Mouse (Mus musculus) forebrain, embryonic 13.5 days (tissue): ENCODE results near the gene Actr1b. TPM values are rescaled to one million over a fixed set of nuclear protein-coding genes. Genes with fewer than 3 reads are reported as not detected.

Experiments used
- ATAC-seq: fragments of 200-750 bp; cut with Nextera tagmentation; 2 replicates; pipeline ENCODE4 v1.8.0; 2017
- H3K27ac ChIP-seq: fragments of 300-500 bp; sonication (generic); 2 replicates; pipeline ENCODE4 v1.5.1; 2015; ENCODE audit warnings: inconsistent platforms, mild to moderate bottlenecking, moderate library complexity
- H3K27me3 ChIP-seq: fragments of 300-500 bp; sonication (generic); 2 replicates; pipeline ENCODE4 v1.6.1; 2015; ENCODE audit warnings: mild to moderate bottlenecking, inconsistent platforms
- H3K36me3 ChIP-seq: fragments of 300-500 bp; sonication (generic); 2 replicates; pipeline ENCODE4 v1.6.1; 2015; ENCODE audit warnings: mild to moderate bottlenecking, inconsistent platforms; ENCODE audit not compliant: poor library complexity, severe bottlenecking
- H3K4me1 ChIP-seq: fragments of 300-500 bp; sonication (generic); 2 replicates; pipeline ENCODE4 v1.6.1; 2015; ENCODE audit warnings: inconsistent platforms
- H3K4me2 ChIP-seq: fragments of 300-500 bp; sonication (generic); 2 replicates; pipeline ENCODE4 v1.6.1; 2015; ENCODE audit warnings: inconsistent platforms, mild to moderate bottlenecking, moderate library complexity
- H3K4me3 ChIP-seq: fragments of 300-500 bp; sonication (generic); 2 replicates; pipeline ENCODE4 v1.5.1; 2015; ENCODE audit warnings: mild to moderate bottlenecking, inconsistent platforms
- H3K9ac ChIP-seq: fragments of 300-500 bp; sonication (generic); 2 replicates; pipeline ENCODE4 v1.6.1; 2015; ENCODE audit warnings: mild to moderate bottlenecking, inconsistent platforms
- H3K9me3 ChIP-seq: fragments of 300-500 bp; sonication (generic); replicated peaks from 2 replicates; pipeline ENCODE4 v1.6.1; 2016; ENCODE audit warnings: inconsistent platforms
- WGBS: fragments of 180-500 bp; shearing (Covaris S2); methylation state at CpG from one replicate; pipeline ENCODE4 v1.1.7; 2015; 5-methylcytosine and 5-hydroxymethylcytosine counted together
- polyA plus RNA-seq: library from polyadenylated mRNA; unstranded; fragments of >200 nt; fragmentation: Nextera tagmentation; extraction: Ambion mirVana; gene quantifications from 2 replicates; pipeline ENCODE4 v1.2.1, GENCODE M21; 2015

The Actr1b gene
- polyA plus RNA-seq, 1 experiment from 2014 or later = 88.0 TPM

- H3K9ac ChIP-seq = no peak overlapping the region
- no peaks in the 10 kb centered on the region; the same call in 1 of the 2 replicates for H3K27me3 ChIP-seq
- H3K27ac ChIP-seq = no peak overlapping the region
- no peaks in the 10 kb centered on the region for H3K9me3 ChIP-seq
- H3K4me2 ChIP-seq = no peak overlapping the region
- no peaks in the 10 kb centered on the region for H3K4me1 ChIP-seq
- H3K4me3 ChIP-seq = no peak overlapping the region
- 0 out of 2 replicates have a peak, but pooled peaks have one; percentile 43 for ATAC-seq
- H3K36me3 ChIP-seq = no peaks in the 10 kb centered on the region
- WGBS = 7% methylated on average over 4 of the region's 4 CpGs
Measured at GRCm38 (mm10) chr1:36737300-36737699, 23.1 kb upstream of the Actr1b start.

DNA sequence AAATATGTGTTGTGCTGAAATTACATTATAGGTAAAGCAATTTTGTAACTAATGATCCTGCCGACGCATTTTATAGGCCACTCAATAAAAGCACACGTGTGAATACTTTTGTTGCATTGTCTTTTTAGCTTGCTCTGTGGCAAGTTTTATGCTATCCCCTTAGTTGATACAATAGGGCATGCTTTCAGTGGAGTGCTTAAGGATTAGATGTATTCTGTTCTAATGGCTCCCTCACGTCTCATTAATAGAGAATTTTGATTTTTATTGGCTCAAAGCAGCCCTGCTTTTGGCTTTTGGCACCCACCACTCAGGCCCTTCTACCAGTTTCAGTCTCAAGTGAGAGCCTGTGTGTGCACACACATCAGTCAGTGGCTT is 9.8 kb upstream of the Actr1b start:
- Histone ChIP-seq H3K4me2 (no peak overlapping the region), H3K4me3 (no peak overlapping the region), H3K36me3 (no peaks in the 10 kb centered on the region), H3K27ac (0 out of 2 replicates have a peak overlapping the region, but pooled peaks have one; percentile 35), H3K27me3 (no peaks in the 10 kb centered on the region), H3K9me3 (no peaks in the 10 kb centered on the region), H3K4me1 (no peaks in the 10 kb centered on the region), H3K9ac (no peak overlapping the region)
- no peak for ATAC-seq
- WGBS = 54% methylated on average over 4 of the region's 4 CpGs

- Histone ChIP-seq H3K9ac (no peak overlapping the region), H3K4me3 (no peak overlapping the region), H3K27ac (no peak overlapping the region), H3K4me1 (no peaks in the 10 kb centered on the region), H3K9me3 (no peaks in the 10 kb centered on the region), H3K4me2 (no peak overlapping the region), H3K27me3 (no peaks in the 10 kb centered on the region), H3K36me3 (no peaks in the 10 kb centered on the region)
- WGBS = 78% methylated on average over 16 of the region's 16 CpGs
- no peak for ATAC-seq
Measured at GRCm38 (mm10) chr1:36723146-36724056, 9.2 kb upstream of the Actr1b start.

- no peak overlapping the region for H3K4me2 ChIP-seq
- H3K9me3 ChIP-seq = no peaks in the 10 kb centered on the region
- H3K27ac ChIP-seq = no peak overlapping the region
- no peak overlapping the region for H3K4me3 ChIP-seq
- no peak overlapping the region for H3K9ac ChIP-seq
- H3K36me3 ChIP-seq = no peaks in the 10 kb centered on the region
- 86% methylated on average over 1 of the region's 1 CpGs for WGBS
- H3K27me3 ChIP-seq = no peaks in the 10 kb centered on the region
- no peaks in the 10 kb centered on the region for H3K4me1 ChIP-seq
- ATAC-seq = no peak
Measured at GRCm38 (mm10) chr1:36718786-36719185, 4.6 kb upstream of the Actr1b start.

- no peak overlapping the region for H3K9ac ChIP-seq
- ATAC-seq = no peak
- H3K27me3 ChIP-seq = no peaks in the 10 kb centered on the region
- WGBS = 96% methylated on average over 2 of the region's 2 CpGs
- no peak overlapping the region for H3K4me2 ChIP-seq
- no peak overlapping the region for H3K4me3 ChIP-seq
- H3K36me3 ChIP-seq = peaks cover 18% of the 10 kb centered on the region
- no peak overlapping the region for H3K27ac ChIP-seq
- H3K9me3 ChIP-seq = peaks cover 4% of the 10 kb centered on the region; the same call in 1 of the 2 replicates
- peaks cover 19% of the 10 kb centered on the region for H3K4me1 ChIP-seq
Measured at GRCm38 (mm10) chr1:36711104-36711503, 3.1 kb downstream of the Actr1b start.

GRCm38 (mm10) chr1:36709854-36710280 is 4.4 kb downstream of the Actr1b start, which contains the start of gene 4933424G06Rik:
Gene 4933424G06Rik, plus strand, starts transcription at chr1:36710149.
- Histone ChIP-seq H3K27me3 (no peaks in the 10 kb centered on the region), H3K27ac (peak within 1 kb of the TSS; percentile 54), H3K36me3 (peaks cover 31% of the 10 kb centered on the region), H3K4me1 (peaks cover 19% of the 10 kb centered on the region), H3K4me3 (peak within 1 kb of the TSS; percentile 95), H3K9me3 (peaks cover 4% of the 10 kb centered on the region; the same call in 1 of the 2 replicates), H3K9ac (peak within 1 kb of the TSS; percentile 94), H3K4me2 (peak within 1 kb of the TSS; percentile 80)
- WGBS = 2% methylated on average over 29 of the region's 29 CpGs
- ATAC-seq = peak; percentile 98

- Histone ChIP-seq H3K27ac (peak overlapping the region; percentile 54), H3K9ac (peak overlapping the region; percentile 94), H3K36me3 (peaks cover 37% of the 10 kb centered on the region), H3K9me3 (peaks cover 4% of the 10 kb centered on the region; the same call in 1 of the 2 replicates), H3K27me3 (no peaks in the 10 kb centered on the region), H3K4me3 (peak overlapping the region; percentile 95), H3K4me1 (peaks cover 19% of the 10 kb centered on the region), H3K4me2 (peak overlapping the region; percentile 80)
- peak; percentile 77 for ATAC-seq
- WGBS = under 1% methylated on average over 31 of the region's 33 CpGs
Measured at GRCm38 (mm10) chr1:36709055-36709853, 5.0 kb downstream of the Actr1b start.

GRCm38 (mm10) chr1:36708626-36709025 is 5.6 kb downstream of the Actr1b start:
- H3K4me1 ChIP-seq = peaks cover 19% of the 10 kb centered on the region
- WGBS = 82% methylated on average over 1 of the region's 1 CpGs
- H3K9ac ChIP-seq = peak overlapping the region; percentile 94
- H3K27me3 ChIP-seq = no peaks in the 10 kb centered on the region
- H3K36me3 ChIP-seq = peaks cover 43% of the 10 kb centered on the region
- H3K4me2 ChIP-seq = peak overlapping the region; percentile 80
- H3K9me3 ChIP-seq = peaks cover 2% of the 10 kb centered on the region; the same call in 1 of the 2 replicates
- H3K4me3 ChIP-seq = peak overlapping the region; percentile 95
- H3K27ac ChIP-seq = no peak overlapping the region
- ATAC-seq = no peak

GRCm38 (mm10) chr1:36707797-36708196 is 6.4 kb downstream of the Actr1b start:
- Histone ChIP-seq H3K9me3 (no peaks in the 10 kb centered on the region), H3K4me3 (no peak overlapping the region), H3K27ac (no peak overlapping the region), H3K4me2 (peak overlapping the region; percentile 80), H3K9ac (peak overlapping the region; percentile 94; the same call in 1 of the 2 replicates), H3K4me1 (peaks cover 19% of the 10 kb centered on the region), H3K36me3 (peaks cover 51% of the 10 kb centered on the region), H3K27me3 (no peaks in the 10 kb centered on the region)
- ATAC-seq = no peak
- 80% methylated on average over 3 of the region's 3 CpGs for WGBS

- Histone ChIP-seq H3K36me3 (peaks cover 58% of the 10 kb centered on the region), H3K4me2 (no peak overlapping the region), H3K27ac (no peak overlapping the region), H3K9me3 (no peaks in the 10 kb centered on the region), H3K9ac (no peak overlapping the region), H3K27me3 (no peaks in the 10 kb centered on the region), H3K4me1 (peaks cover 19% of the 10 kb centered on the region), H3K4me3 (no peak overlapping the region)
- 85% methylated on average over 2 of the region's 2 CpGs for WGBS
- no peak for ATAC-seq
Measured at GRCm38 (mm10) chr1:36707166-36707565, 7.1 kb downstream of the Actr1b start.

GRCm38 (mm10) chr1:36697030-36697429 is 17.2 kb downstream of the Actr1b start:
- H3K27me3 ChIP-seq = no peaks in the 10 kb centered on the region
- H3K4me1 ChIP-seq = peaks cover 8% of the 10 kb centered on the region
- no peak for ATAC-seq
- H3K27ac ChIP-seq = no peak overlapping the region
- WGBS = 77% methylated on average over 5 of the region's 5 CpGs
- no peak overlapping the region for H3K4me3 ChIP-seq
- H3K9ac ChIP-seq = no peak overlapping the region
- no peaks in the 10 kb centered on the region for H3K9me3 ChIP-seq
- H3K36me3 ChIP-seq = peaks cover 65% of the 10 kb centered on the region
- H3K4me2 ChIP-seq = no peak overlapping the region

DNA sequence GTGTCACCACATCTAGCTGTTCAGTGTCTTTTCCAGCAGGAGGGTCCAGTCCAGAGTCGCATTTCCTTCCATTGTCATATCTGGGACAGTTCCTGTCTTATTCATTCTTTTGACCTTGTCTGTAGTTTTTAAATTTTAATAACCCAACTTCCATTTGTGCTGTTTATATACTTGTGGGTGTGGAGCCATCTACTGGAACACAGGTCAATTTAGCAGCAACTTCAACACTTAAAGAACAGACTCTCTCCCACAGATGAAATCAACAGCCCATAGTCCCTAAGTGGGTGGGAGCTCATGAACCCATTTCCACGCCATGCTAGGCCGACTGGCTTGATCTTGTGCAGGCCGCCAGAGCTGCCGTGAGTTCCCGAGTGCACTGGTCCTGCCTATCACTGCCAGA is 17.8 kb downstream of the Actr1b start:
- H3K4me3 ChIP-seq = no peak overlapping the region
- peaks cover 59% of the 10 kb centered on the region for H3K36me3 ChIP-seq
- H3K27me3 ChIP-seq = no peaks in the 10 kb centered on the region
- no peak overlapping the region for H3K27ac ChIP-seq
- peaks cover 11% of the 10 kb centered on the region for H3K4me1 ChIP-seq
- H3K9me3 ChIP-seq = no peaks in the 10 kb centered on the region
- no peak for ATAC-seq
- WGBS = 77% methylated on average over 6 of the region's 6 CpGs
- H3K4me2 ChIP-seq = no peak overlapping the region
- no peak overlapping the region for H3K9ac ChIP-seq
